Mouse (Mus musculus): Measurements from ENCODE around the gene 1700029P11Rik. TPM values are rescaled to one million over a fixed set of nuclear protein-coding genes. Genes with fewer than 3 reads are reported as not detected.
A peak's percentile ranks its signal among the peaks of the same experiment; 100 is the strongest.

The 1700029P11Rik gene
- polyA plus RNA-seq, 1 experiment from 2014 or later = not detected

GRCm38 (mm10) chr15:81954151-81954583, 26.2 kb upstream of the 1700029P11Rik start:
- no peaks in the 10 kb centered on the region for H3K4me1 ChIP-seq (replicated peaks; ENCODE audit: control insufficient read depth, insufficient read depth, low read length)
- ATAC-seq (replicated peaks; ENCODE audit: low FRiP score, low TSS enrichment, low read depth) (no peak), DNase-seq (ENCODE audit: low spot score) (no peak)
- WGBS = 96% methylated on average over 9 of the region's 9 CpGs
- no peak overlapping the region for H3K9ac ChIP-seq (ENCODE audit: low read length)
- no peak overlapping the region for H3K27ac ChIP-seq (ENCODE audit: low read depth)
- H3K4me3 ChIP-seq (ENCODE audit: low read depth, low read length) = no peak overlapping the region
- peaks cover 22% of the 10 kb centered on the region for H3K36me3 ChIP-seq (ENCODE audit: control insufficient read depth, insufficient read depth, low read length)
- H3K9me3 ChIP-seq (ENCODE audit: control insufficient read depth, low read length) = no peaks in the 10 kb centered on the region
- H3K4me2 ChIP-seq (ENCODE audit: low read length) = no peak overlapping the region
- no peaks in the 10 kb centered on the region for H3K27me3 ChIP-seq (replicated peaks; ENCODE audit: control insufficient read depth, insufficient read depth, low read length)

- Histone ChIP-seq H3K27ac (ENCODE audit: low read depth) (no peak overlapping the region), H3K9ac (ENCODE audit: low read length) (no peak overlapping the region), H3K36me3 (ENCODE audit: control insufficient read depth, insufficient read depth, low read length) (peaks cover 22% of the 10 kb centered on the region), H3K4me1 (replicated peaks; ENCODE audit: control insufficient read depth, insufficient read depth, low read length) (no peaks in the 10 kb centered on the region), H3K27me3 (replicated peaks; ENCODE audit: control insufficient read depth, insufficient read depth, low read length) (no peaks in the 10 kb centered on the region), H3K4me2 (ENCODE audit: low read length) (no peak overlapping the region), H3K4me3 (ENCODE audit: low read depth, low read length) (no peak overlapping the region), H3K9me3 (ENCODE audit: control insufficient read depth, low read length) (no peaks in the 10 kb centered on the region)
- ATAC-seq (replicated peaks; ENCODE audit: low FRiP score, low TSS enrichment, low read depth) = no peak
- 89% methylated on average over 6 of the region's 6 CpGs for whole genome bisulfite sequencing
- DNase-seq (ENCODE audit: low spot score) = no peak
Measured at GRCm38 (mm10) chr15:81954716-81955115, 25.6 kb upstream of the 1700029P11Rik start.

- H3K4me3 ChIP-seq (ENCODE audit: low read depth, low read length) = no peak overlapping the region
- no peaks in the 10 kb centered on the region for H3K4me1 ChIP-seq (replicated peaks; ENCODE audit: control insufficient read depth, insufficient read depth, low read length)
- no peak for ATAC-seq (replicated peaks; ENCODE audit: low FRiP score, low TSS enrichment, low read depth)
- peaks cover 22% of the 10 kb centered on the region for H3K36me3 ChIP-seq (ENCODE audit: control insufficient read depth, insufficient read depth, low read length)
- 94% methylated on average over 15 of the region's 15 CpGs for WGBS
- no peak overlapping the region for H3K27ac ChIP-seq (ENCODE audit: low read depth)
- no peak for DNase-seq (ENCODE audit: low spot score)
- H3K9me3 ChIP-seq (ENCODE audit: control insufficient read depth, low read length) = no peaks in the 10 kb centered on the region
- H3K9ac ChIP-seq (ENCODE audit: low read length) = no peak overlapping the region
- H3K4me2 ChIP-seq (ENCODE audit: low read length) = no peak overlapping the region
- H3K27me3 ChIP-seq (replicated peaks; ENCODE audit: control insufficient read depth, insufficient read depth, low read length) = no peaks in the 10 kb centered on the region
Measured at GRCm38 (mm10) chr15:81955414-81955813, 24.9 kb upstream of the 1700029P11Rik start.

GRCm38 (mm10) chr15:81956457-81956856, 23.9 kb upstream of the 1700029P11Rik start:
- Histone ChIP-seq H3K27me3 (replicated peaks; ENCODE audit: control insufficient read depth, insufficient read depth, low read length) (no peaks in the 10 kb centered on the region), H3K27ac (ENCODE audit: low read depth) (no peak overlapping the region), H3K9ac (ENCODE audit: low read length) (no peak overlapping the region), H3K4me1 (replicated peaks; ENCODE audit: control insufficient read depth, insufficient read depth, low read length) (no peaks in the 10 kb centered on the region), H3K4me3 (ENCODE audit: low read depth, low read length) (no peak overlapping the region), H3K4me2 (ENCODE audit: low read length) (no peak overlapping the region), H3K9me3 (ENCODE audit: control insufficient read depth, low read length) (no peaks in the 10 kb centered on the region), H3K36me3 (ENCODE audit: control insufficient read depth, insufficient read depth, low read length) (peaks cover 16% of the 10 kb centered on the region)
- 55% methylated on average over 8 of the region's 8 CpGs for WGBS
- ATAC-seq (replicated peaks; ENCODE audit: low FRiP score, low TSS enrichment, low read depth) = no peak
- DNase-seq (ENCODE audit: low spot score) = peak; percentile 75

GRCm38 (mm10) chr15:81957598-81957997, 22.7 kb upstream of the 1700029P11Rik start:
- Histone ChIP-seq H3K36me3 (ENCODE audit: control insufficient read depth, insufficient read depth, low read length) (peaks cover 9% of the 10 kb centered on the region), H3K9me3 (ENCODE audit: control insufficient read depth, low read length) (no peaks in the 10 kb centered on the region), H3K9ac (ENCODE audit: low read length) (no peak overlapping the region), H3K4me3 (ENCODE audit: low read depth, low read length) (no peak overlapping the region), H3K27me3 (replicated peaks; ENCODE audit: control insufficient read depth, insufficient read depth, low read length) (no peaks in the 10 kb centered on the region), H3K4me2 (ENCODE audit: low read length) (no peak overlapping the region), H3K4me1 (replicated peaks; ENCODE audit: control insufficient read depth, insufficient read depth, low read length) (no peaks in the 10 kb centered on the region), H3K27ac (ENCODE audit: low read depth) (no peak overlapping the region)
- no peak for ATAC-seq (replicated peaks; ENCODE audit: low FRiP score, low TSS enrichment, low read depth)
- 83% methylated on average over 11 of the region's 11 CpGs for WGBS
- DNase-seq (ENCODE audit: low spot score) = no peak

- H3K4me1 ChIP-seq (replicated peaks; ENCODE audit: control insufficient read depth, insufficient read depth, low read length) = no peaks in the 10 kb centered on the region
- H3K36me3 ChIP-seq (ENCODE audit: control insufficient read depth, insufficient read depth, low read length) = peaks cover 9% of the 10 kb centered on the region
- no peak overlapping the region for H3K4me2 ChIP-seq (ENCODE audit: low read length)
- ATAC-seq (replicated peaks; ENCODE audit: low FRiP score, low TSS enrichment, low read depth) = no peak
- no peak for DNase-seq (ENCODE audit: low spot score)
- H3K27ac ChIP-seq (ENCODE audit: low read depth) = no peak overlapping the region
- H3K9me3 ChIP-seq (ENCODE audit: control insufficient read depth, low read length) = no peaks in the 10 kb centered on the region
- no peaks in the 10 kb centered on the region for H3K27me3 ChIP-seq (replicated peaks; ENCODE audit: control insufficient read depth, insufficient read depth, low read length)
- no peak overlapping the region for H3K9ac ChIP-seq (ENCODE audit: low read length)
- no peak overlapping the region for H3K4me3 ChIP-seq (ENCODE audit: low read depth, low read length)
- 84% methylated on average over 3 of the region's 3 CpGs for WGBS
Measured at GRCm38 (mm10) chr15:81958906-81959305, 21.4 kb upstream of the 1700029P11Rik start.

- Histone ChIP-seq H3K27ac (ENCODE audit: low read depth) (peak within 1 kb of the TSS; percentile 75), H3K9ac (ENCODE audit: low read length) (peak within 1 kb of the TSS; percentile 66), H3K4me2 (ENCODE audit: low read length) (peak within 1 kb of the TSS; percentile 99), H3K36me3 (ENCODE audit: control insufficient read depth, insufficient read depth, low read length) (no peaks in the 10 kb centered on the region), H3K9me3 (ENCODE audit: control insufficient read depth, low read length) (no peaks in the 10 kb centered on the region), H3K27me3 (replicated peaks; ENCODE audit: control insufficient read depth, insufficient read depth, low read length) (no peaks in the 10 kb centered on the region), H3K4me1 (replicated peaks; ENCODE audit: control insufficient read depth, insufficient read depth, low read length) (no peaks in the 10 kb centered on the region), H3K4me3 (ENCODE audit: low read depth, low read length) (peak within 1 kb of the TSS; percentile 65)
- WGBS = under 1% methylated on average over 75 of the region's 77 CpGs
- ATAC-seq (replicated peaks; ENCODE audit: low FRiP score, low TSS enrichment, low read depth) (peak; percentile 98), DNase-seq (ENCODE audit: low spot score) (peak; percentile 99)
Measured at GRCm38 (mm10) chr15:81960171-81961077, 19.9 kb upstream of the 1700029P11Rik start, which contains the start of gene Pmm1. Gene Pmm1, minus strand, starts transcription at chr15:81960930.

GRCm38 (mm10) chr15:81961078-81961451, 19.3 kb upstream of the 1700029P11Rik start:
- Histone ChIP-seq H3K4me3 (ENCODE audit: low read depth, low read length) (peak overlapping the region; percentile 65), H3K9ac (ENCODE audit: low read length) (no peak overlapping the region), H3K27me3 (replicated peaks; ENCODE audit: control insufficient read depth, insufficient read depth, low read length) (no peaks in the 10 kb centered on the region), H3K27ac (ENCODE audit: low read depth) (no peak overlapping the region), H3K4me1 (replicated peaks; ENCODE audit: control insufficient read depth, insufficient read depth, low read length) (no peaks in the 10 kb centered on the region), H3K9me3 (ENCODE audit: control insufficient read depth, low read length) (no peaks in the 10 kb centered on the region), H3K36me3 (ENCODE audit: control insufficient read depth, insufficient read depth, low read length) (no peaks in the 10 kb centered on the region), H3K4me2 (ENCODE audit: low read length) (peak overlapping the region; percentile 99)
- WGBS = 2% methylated on average over 7 of the region's 8 CpGs
- ATAC-seq (replicated peaks; ENCODE audit: low FRiP score, low TSS enrichment, low read depth) (peak; percentile 38; the same call in 1 of the 2 replicates), DNase-seq (ENCODE audit: low spot score) (no peak)

GRCm38 (mm10) chr15:81964262-81964661, 16.1 kb upstream of the 1700029P11Rik start:
- DNase-seq (ENCODE audit: low spot score) = no peak
- H3K9me3 ChIP-seq (ENCODE audit: control insufficient read depth, low read length) = no peaks in the 10 kb centered on the region
- H3K36me3 ChIP-seq (ENCODE audit: control insufficient read depth, insufficient read depth, low read length) = no peaks in the 10 kb centered on the region
- no peak for ATAC-seq (replicated peaks; ENCODE audit: low FRiP score, low TSS enrichment, low read depth)
- no peak overlapping the region for H3K4me3 ChIP-seq (ENCODE audit: low read depth, low read length)
- H3K27me3 ChIP-seq (replicated peaks; ENCODE audit: control insufficient read depth, insufficient read depth, low read length) = no peaks in the 10 kb centered on the region
- no peak overlapping the region for H3K9ac ChIP-seq (ENCODE audit: low read length)
- H3K27ac ChIP-seq (ENCODE audit: low read depth) = no peak overlapping the region
- H3K4me2 ChIP-seq (ENCODE audit: low read length) = no peak overlapping the region
- 47% methylated on average over 1 of the region's 1 CpGs for WGBS
- H3K4me1 ChIP-seq (replicated peaks; ENCODE audit: control insufficient read depth, insufficient read depth, low read length) = no peaks in the 10 kb centered on the region
